Mouse (Mus musculus) heart, postnatal 0 days (tissue): ENCODE measurements around the gene Olfr285. TPM values are rescaled to one million over a fixed set of nuclear protein-coding genes. Genes with fewer than 3 reads are reported as not detected.

ENCODE experiments used
- ATAC-seq: fragments of 200-750 bp; cut with Nextera tagmentation; 2 replicates; pipeline ENCODE4 v1.8.0; 2017; ENCODE audit warnings: low read depth, moderate number of reproducible peaks, moderate library complexity; ENCODE audit not compliant: insufficient read depth
- DNase-seq: peaks from one replicate; pipeline ENCODE4 v3.0.0-alpha.2; 2016; ENCODE audit warnings: low spot score
- H3K27ac ChIP-seq: fragments of 300-500 bp; sonication (generic); 2 replicates; pipeline ENCODE4 v1.5.1; 2014; ENCODE audit warnings: low read depth, mild to moderate bottlenecking
- H3K27me3 ChIP-seq: fragments of 300-500 bp; sonication (generic); 2 replicates; pipeline ENCODE4 v1.6.1; 2014; ENCODE audit warnings: low read length, mixed read lengths; ENCODE audit not compliant: control insufficient read depth, insufficient read depth
- H3K36me3 ChIP-seq: fragments of 300-500 bp; sonication (generic); replicated peaks from 2 replicates; pipeline ENCODE4 v1.6.1; 2014; ENCODE audit warnings: low read length, mixed read lengths; ENCODE audit not compliant: control insufficient read depth, insufficient read depth
- H3K4me1 ChIP-seq: fragments of 300-500 bp; sonication (generic); 2 replicates; pipeline ENCODE4 v1.6.1; 2014; ENCODE audit warnings: antibody characterized with exemption; ENCODE audit not compliant: control insufficient read depth, insufficient read depth
- H3K4me2 ChIP-seq: fragments of 300-500 bp; sonication (generic); 2 replicates; pipeline ENCODE4 v1.6.1; 2014; ENCODE audit warnings: low read depth, mild to moderate bottlenecking, low read length, moderate library complexity
- H3K4me3 ChIP-seq: fragments of 300-500 bp; sonication (generic); 2 replicates; pipeline ENCODE4 v1.5.1; 2014; ENCODE audit warnings: low read depth, low read length
- H3K9ac ChIP-seq: fragments of 300-500 bp; sonication (generic); replicated peaks from 2 replicates; pipeline ENCODE4 v1.6.1; 2014; ENCODE audit warnings: low read depth, low read length, mixed read lengths
- H3K9me3 ChIP-seq: fragments of 300-500 bp; sonication (generic); replicated peaks from 2 replicates; pipeline ENCODE4 v1.6.1; 2016; ENCODE audit warnings: low read length; ENCODE audit not compliant: control insufficient read depth
- CTCF ChIP-seq: IDR thresholded peaks from 2 replicates; pipeline ENCODE4 v1.5.1; 2016; ENCODE audit warnings: antibody characterized with exemption, control low read depth, low read depth
- EP300 ChIP-seq: IDR thresholded peaks from 2 replicates; pipeline ENCODE4 v1.6.1; 2016; ENCODE audit warnings: antibody characterized with exemption, low read depth
- WGBS: fragments of 180-500 bp; shearing (Covaris S2); extraction: QIAGEN DNeasy Blood & Tissue Kit; methylation state at CpG from one replicate; pipeline ENCODE4 v1.1.7; 2014; 5-methylcytosine and 5-hydroxymethylcytosine counted together
- polyA plus RNA-seq: library from polyadenylated mRNA; unstranded; fragments of >200 nt; fragmentation: Nextera tagmentation; extraction: Ambion mirVana; gene quantifications from 2 replicates; pipeline ENCODE4 v1.2.1, GENCODE M21; 2015
- total RNA-seq: library from RNA; depleted of rRNA; stranded (reverse); fragments of >200 nt; gene quantifications from 2 replicates; pipeline ENCODE4 v1.2.3, GENCODE M21; 2014; ENCODE audit warnings: low replicate concordance; rRNA removed

Olfr285 gene
- total RNA-seq (not detected in 2 replicates), polyA plus RNA-seq (not detected in 2 replicates)

GRCm38 (mm10) chr15:98317177-98317724 is at the start of gene Olfr285:
TSS of gene Olfr285 (minus strand) at chr15:98317353.
- no peak within 1 kb of the TSS for H3K27ac ChIP-seq
- H3K4me3 ChIP-seq: no peak within 1 kb of the TSS
- ATAC-seq: no peak
- no peak within 1 kb of the TSS for H3K9ac ChIP-seq
- TF ChIP-seq EP300 (no peak), CTCF (no peak)
- DNase-seq: no peak
- H3K4me1 ChIP-seq: no peaks in the 10 kb centered on the region
- WGBS: 83% methylated on average over 5 of the region's 5 CpGs
- H3K9me3 ChIP-seq: no peaks in the 10 kb centered on the region
- no peaks in the 10 kb centered on the region for H3K36me3 ChIP-seq
- H3K4me2 ChIP-seq: no peak within 1 kb of the TSS
- no peaks in the 10 kb centered on the region for H3K27me3 ChIP-seq

GRCm38 (mm10) chr15:98340887-98341286 is 23.7 kb upstream of the Olfr285 start, which contains the start of gene Olfr284:
TSS of gene Olfr284 (minus strand) at chr15:98340987.
- Histone ChIP-seq H3K27me3 (no peaks in the 10 kb centered on the region), H3K4me1 (no peaks in the 10 kb centered on the region), H3K9me3 (no peaks in the 10 kb centered on the region), H3K4me2 (no peak within 1 kb of the TSS), H3K4me3 (no peak within 1 kb of the TSS), H3K36me3 (no peaks in the 10 kb centered on the region), H3K9ac (no peak within 1 kb of the TSS), H3K27ac (no peak within 1 kb of the TSS)
- TF ChIP-seq EP300: no peak
- TF ChIP-seq CTCF: no peak
- 72% methylated on average over 8 of the region's 8 CpGs for WGBS
- DNase-seq (no peak), ATAC-seq (no peak)

GRCm38 (mm10) chr15:98315703-98316102 is 1.4 kb downstream of the Olfr285 start:
- Histone ChIP-seq H3K27me3 (no peaks in the 10 kb centered on the region), H3K27ac (no peak overlapping the region), H3K4me1 (no peaks in the 10 kb centered on the region), H3K4me2 (no peak overlapping the region), H3K36me3 (no peaks in the 10 kb centered on the region), H3K4me3 (no peak overlapping the region), H3K9me3 (no peaks in the 10 kb centered on the region), H3K9ac (no peak overlapping the region)
- ATAC-seq (no peak), DNase-seq (no peak)
- no peak for TF ChIP-seq CTCF
- no peak for TF ChIP-seq EP300
- 36% methylated on average over 6 of the region's 6 CpGs for WGBS

- H3K9me3 ChIP-seq: no peaks in the 10 kb centered on the region
- peak within 1 kb of the TSS; percentile 66 for H3K9ac ChIP-seq
- ATAC-seq: peak; percentile 79
- peaks cover 6% of the 10 kb centered on the region; the same call in 1 of the 2 replicates for H3K4me1 ChIP-seq
- TF ChIP-seq EP300 (no peak), CTCF (no peak)
- H3K36me3 ChIP-seq: no peaks in the 10 kb centered on the region
- WGBS: 3% methylated on average over 48 of the region's 60 CpGs
- H3K4me2 ChIP-seq: peak within 1 kb of the TSS; percentile 95
- peak within 1 kb of the TSS; percentile 75 for H3K4me3 ChIP-seq
- no peak for DNase-seq
- H3K27me3 ChIP-seq: no peaks in the 10 kb centered on the region
- no peak within 1 kb of the TSS for H3K27ac ChIP-seq
These were observed 21.3 kb downstream of the Olfr285 start, which contains the start of gene Zfp641 for GRCm38 (mm10) chr15:98295628-98296551. TSS of gene Zfp641 (minus strand) at chr15:98296161.

- H3K27me3 ChIP-seq: no peaks in the 10 kb centered on the region
- no peak overlapping the region for H3K4me3 ChIP-seq
- H3K9ac ChIP-seq: no peak overlapping the region
- ATAC-seq (no peak), DNase-seq (no peak)
- no peak for TF ChIP-seq CTCF
- no peak for TF ChIP-seq EP300
- WGBS: 85% methylated on average over 8 of the region's 8 CpGs
- peaks cover 6% of the 10 kb centered on the region; the same call in 1 of the 2 replicates for H3K4me1 ChIP-seq
- no peak overlapping the region for H3K4me2 ChIP-seq
- peaks cover 2% of the 10 kb centered on the region; the same call in 1 of the 2 replicates for H3K36me3 ChIP-seq
- H3K27ac ChIP-seq: no peak overlapping the region
- H3K9me3 ChIP-seq: no peaks in the 10 kb centered on the region
These were observed 23.5 kb downstream of the Olfr285 start for GRCm38 (mm10) chr15:98293651-98294050.
